Mouse (Mus musculus) cerebellum, adult 9-11 months (tissue): ENCODE results near the gene Angptl2.

Experiments used
- DNase-seq: peaks from one replicate; pipeline ENCODE4 v3.0.0; 2022

Angptl2 gene

DNA sequence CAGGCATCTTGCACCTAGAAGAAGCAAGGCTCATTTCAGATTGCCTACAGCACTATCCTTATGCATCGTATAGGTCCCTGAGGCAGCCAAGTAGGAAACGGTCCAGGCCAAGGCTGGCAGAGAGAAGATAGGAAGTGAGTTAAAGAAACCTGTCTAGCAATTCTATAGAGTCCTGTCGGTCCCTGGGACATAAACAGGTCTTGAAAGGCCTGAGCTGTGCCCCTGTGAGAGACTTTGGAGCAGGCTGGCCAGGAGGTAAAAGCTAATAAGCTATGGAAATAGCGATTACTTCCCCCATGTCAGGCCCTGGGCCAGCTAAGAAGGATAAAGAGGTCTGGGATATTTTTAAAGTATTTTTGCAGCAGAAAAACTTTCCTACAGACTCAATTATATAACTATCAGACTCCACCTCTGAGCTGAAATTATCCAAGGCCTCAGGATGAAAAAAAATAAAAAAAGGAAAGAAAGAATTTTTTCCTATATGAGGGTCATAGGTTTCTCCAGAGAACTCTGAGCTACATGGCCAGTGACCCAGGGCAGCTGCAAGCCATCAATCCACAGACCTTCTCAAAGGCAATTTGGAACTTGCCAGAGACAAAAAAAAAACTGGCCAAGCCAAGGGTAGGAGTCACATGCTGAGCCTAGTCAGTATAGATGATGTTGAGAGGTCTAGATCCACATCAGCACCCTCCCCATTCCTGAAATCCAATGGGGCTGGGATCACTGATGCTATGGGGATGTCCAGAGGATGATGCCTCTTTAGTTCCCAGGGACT, 57.0 kb downstream of the Angptl2 start:
- no peak for DNase-seq

DNA sequence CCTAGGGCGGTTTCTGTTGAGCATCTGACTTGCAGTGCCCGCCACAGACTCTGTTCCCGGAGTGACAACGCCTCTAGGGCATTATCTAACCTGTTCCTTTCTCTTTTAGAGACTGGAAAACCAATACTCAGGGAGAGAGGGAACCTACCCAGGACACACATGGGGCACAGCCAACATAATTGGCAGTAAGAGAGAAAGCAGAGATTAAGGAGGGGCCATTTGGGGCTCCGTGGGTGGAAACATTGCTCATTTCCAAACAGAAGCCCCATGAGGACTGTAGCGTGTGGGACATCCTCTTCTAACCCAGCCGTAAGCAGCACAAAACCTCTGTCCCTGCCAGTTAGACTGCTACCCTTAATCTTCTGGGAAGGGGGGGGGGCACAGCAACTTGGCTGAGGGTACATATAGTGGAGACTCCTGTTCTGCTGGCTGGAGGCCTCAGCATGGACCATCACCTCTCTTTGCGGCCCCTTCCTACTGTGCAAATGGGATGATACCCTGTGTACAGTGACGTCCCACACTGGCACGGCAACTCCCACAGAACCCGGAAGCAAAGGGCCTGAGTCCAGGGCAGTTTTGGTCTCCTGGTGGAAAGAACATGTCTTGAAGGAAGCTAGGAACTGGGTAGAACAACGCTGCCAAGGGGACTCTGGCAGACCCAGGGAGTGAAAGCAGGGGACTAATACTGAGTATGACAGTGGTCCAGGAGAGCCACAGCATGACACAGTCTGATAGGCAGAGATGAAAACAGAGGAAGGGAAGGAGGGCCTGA, 59.0 kb downstream of the Angptl2 start:
- DNase-seq, result peak; percentile 59

DNA sequence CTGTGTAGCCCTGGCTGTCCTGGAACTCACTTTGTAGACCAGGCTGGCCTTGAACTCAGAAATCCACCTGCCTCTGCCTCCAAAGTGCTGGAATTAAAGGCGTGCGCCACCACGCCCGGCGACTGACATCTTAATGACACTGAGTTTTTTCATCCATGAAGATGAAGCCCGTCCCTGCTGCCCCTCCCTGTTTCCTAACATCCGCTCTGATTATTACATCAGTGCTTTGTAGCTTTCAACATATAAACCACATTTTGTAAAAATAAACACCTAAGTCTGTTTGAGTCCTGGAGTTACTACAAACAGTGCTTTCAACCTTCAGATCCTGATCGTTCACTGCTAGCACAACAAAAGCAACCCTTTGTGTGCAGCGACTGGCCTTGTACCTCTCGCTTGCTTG, 63.9 kb downstream of the Angptl2 start:
- no peak for DNase-seq

DNA sequence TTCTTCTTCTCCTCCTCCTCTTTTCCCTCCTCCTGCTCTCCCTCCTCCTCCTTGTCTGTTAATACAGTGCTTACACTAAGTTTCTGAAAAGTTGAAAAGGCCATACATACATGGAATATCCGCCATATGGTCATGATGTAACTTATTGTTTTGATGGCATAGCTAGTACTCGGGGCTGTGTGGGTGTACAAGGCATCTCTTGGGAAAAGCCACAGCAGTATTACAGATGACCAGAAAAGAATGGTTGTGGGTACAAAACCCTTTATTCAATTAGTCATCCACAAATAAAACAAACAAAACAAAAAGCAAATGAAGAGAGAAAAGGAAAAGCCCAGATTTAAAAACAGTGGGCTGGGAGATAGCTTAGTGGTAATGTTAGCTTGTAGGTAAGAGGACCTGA, 64.7 kb downstream of the Angptl2 start:
- DNase-seq, result no peak

DNA sequence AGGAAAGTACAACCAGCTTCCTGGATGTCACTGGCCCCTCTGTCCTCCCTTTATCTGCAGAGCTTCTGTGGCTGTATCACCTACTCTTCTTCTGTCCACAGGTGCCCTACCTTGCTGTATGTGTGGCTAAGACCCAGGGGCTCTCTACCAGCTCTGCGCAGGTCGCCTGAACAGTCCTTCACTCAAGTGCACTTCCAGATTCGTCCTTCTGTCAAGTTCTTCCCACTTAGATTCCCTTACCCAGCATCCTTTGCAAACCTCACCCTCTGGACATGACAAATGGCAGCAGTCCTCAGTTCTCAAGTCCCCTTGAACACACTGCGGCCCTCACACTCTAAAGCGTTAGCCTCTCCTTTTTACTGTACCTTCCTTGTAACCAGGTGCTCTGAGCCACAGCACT, 65.9 kb downstream of the Angptl2 start:
- DNase-seq, result no peak

DNA sequence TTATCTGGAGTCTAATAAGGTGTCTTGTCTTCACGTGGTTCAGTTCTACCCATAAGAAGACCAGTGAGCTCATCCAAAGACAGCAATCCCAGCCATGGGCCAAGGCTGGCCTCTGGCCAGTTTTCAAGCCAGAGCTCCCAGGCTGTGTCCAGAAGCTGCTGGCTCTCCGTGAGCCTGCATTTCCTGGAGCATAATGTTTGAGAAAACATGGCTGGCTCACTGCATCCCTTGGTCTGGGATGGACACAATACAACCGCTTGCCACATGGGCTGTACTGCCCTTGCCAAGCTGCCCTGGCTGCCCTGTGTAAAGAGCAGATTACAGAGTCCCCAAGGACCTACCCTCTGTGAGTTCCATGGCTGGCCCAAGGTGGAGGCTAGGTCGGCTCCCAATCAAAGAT, 67.0 kb downstream of the Angptl2 start:
- DNase-seq, result peak; percentile 90

DNA sequence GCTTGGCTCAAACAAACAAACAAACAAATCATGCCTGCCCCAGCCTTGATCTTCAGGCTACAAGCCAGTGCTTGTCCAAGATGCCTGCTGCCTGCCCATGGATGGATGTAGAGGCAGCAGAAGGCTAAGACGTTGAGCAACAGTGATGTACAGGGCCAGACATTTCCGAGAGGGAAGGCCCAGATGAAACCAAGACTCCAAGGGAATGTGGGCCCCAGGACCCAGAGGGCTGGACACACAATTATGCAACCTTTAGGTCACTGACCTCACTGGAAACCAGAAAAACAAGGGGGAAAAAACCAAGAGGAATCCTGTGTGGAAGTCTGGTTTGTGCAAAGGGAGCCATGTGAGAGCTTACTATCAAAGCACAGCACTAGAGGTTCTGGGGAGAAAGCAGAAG, 67.8 kb downstream of the Angptl2 start:
- no peak for DNase-seq

DNA sequence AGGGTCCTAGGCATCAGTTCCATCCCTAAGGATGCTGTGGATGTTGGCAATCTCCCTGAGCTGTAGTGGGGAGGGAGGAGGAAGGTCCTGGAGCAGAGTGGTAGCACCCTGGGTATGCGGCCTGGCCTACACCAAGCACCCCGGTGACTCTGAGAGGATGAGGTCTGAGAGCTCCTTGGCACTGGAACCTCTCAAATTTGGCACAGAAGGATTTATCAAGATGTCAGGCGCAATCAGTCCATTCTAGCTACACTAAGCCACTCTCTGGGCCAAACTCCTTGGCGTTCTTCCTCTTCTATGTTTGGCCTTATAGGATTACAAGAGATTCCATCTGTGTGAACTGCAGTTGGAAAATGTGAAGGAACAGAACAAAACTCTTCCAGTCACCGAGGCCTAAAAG, 73.0 kb downstream of the Angptl2 start:
- DNase-seq, result peak; percentile 86

DNA sequence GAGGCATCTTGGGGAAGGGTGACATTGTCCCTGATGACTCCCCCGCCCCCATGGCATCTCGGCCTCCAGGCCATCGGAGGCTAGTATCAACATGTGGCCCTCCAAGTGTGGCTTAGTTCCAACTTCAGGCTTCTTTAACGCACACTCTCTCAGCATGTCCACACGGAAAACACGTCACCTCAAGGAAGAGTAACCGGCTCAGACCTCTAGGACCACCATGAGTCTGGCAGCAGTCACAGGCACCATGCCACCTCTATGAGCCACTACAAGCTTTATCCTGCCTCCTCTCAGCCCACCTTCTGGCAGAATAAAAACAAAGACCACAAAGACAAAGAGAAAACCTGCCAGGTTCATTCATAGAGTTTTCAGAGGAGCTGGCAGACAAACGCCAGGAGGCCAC, 74.6 kb downstream of the Angptl2 start:
- DNase-seq, result no peak

DNA sequence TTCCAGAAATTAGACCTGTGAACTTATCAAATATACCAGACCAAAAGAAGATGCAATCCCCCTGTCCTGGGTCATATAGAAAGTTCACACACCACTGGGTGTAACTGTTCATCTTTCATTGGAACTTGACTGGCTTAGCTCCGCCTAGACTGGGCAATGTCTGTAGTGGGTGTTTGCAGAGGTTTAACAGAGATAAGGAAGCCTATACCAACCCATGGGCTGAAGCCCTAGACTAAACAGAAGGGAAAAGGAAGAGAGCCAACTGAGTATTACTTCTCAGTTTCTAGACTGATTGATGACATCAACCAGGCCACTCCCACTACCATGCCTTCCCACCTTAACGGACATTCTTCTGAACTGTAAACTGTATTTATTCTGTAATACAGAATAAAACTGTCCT, 76.2 kb downstream of the Angptl2 start:
- DNase-seq, result no peak

DNA sequence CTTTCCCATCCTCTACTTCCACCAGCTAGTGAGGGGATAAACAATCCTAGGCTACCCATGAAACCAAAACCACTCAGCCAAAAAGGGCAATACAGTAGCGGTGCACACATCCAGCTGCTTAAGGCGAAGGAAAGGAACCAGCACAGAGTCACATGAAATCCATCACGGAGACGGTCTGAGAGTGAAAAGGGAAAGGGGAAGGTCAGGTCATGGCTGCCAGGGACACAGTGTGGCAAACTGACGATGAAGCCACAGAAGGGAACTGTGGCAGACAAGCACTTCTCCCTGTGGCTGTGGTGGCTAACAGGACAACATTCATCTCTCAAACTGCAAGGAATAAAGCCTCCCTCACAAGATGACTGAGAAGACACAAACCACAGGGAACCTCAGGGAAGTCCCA, 79.2 kb downstream of the Angptl2 start:
- DNase-seq, result no peak
